Mouse (Mus musculus): Measurements from ENCODE around the gene Tsc22d4. TPM values are rescaled to one million over a fixed set of nuclear protein-coding genes. Genes with fewer than 3 reads are reported as not detected.

The Tsc22d4 gene
- polyA plus RNA-seq (2012; fragmentation: generic; extraction: Trizol) = 32.4 TPM
- long read RNA-seq, experiment 1, transcript Tsc22d4-202 (5 exons, 3,983 nt) = major isoform, 10 of 19 reads
- long read RNA-seq, experiment 1, partial matches to known transcripts = 7 of 19 reads
- long read RNA-seq, experiment 1, other reads (novel, unspliced or antisense) = 2 of 19 reads
- long read RNA-seq, experiment 2, transcript Tsc22d4-202 (5 exons, 3,983 nt) = major isoform, 123 of 129 reads
- long read RNA-seq, experiment 2, partial matches to known transcripts = 2 of 129 reads
- long read RNA-seq, experiment 2, other reads (novel, unspliced or antisense) = 1 of 129 reads

- Histone ChIP-seq H3K27me3 (ENCODE audit: control insufficient read depth, insufficient read depth, insufficient read length) (no peaks in the 10 kb centered on the region), H3K79me2 (ENCODE audit: control insufficient read depth, insufficient read depth) (peaks cover 37% of the 10 kb centered on the region), H3K36me3 (ENCODE audit: control insufficient read depth, insufficient read depth) (no peaks in the 10 kb centered on the region), H3K79me3 (ENCODE audit: low read depth) (peaks cover 15% of the 10 kb centered on the region), H3ac (ENCODE audit: control insufficient read depth, insufficient read length, low read depth) (peak within 1 kb of the TSS; percentile 61), H3K4me3 (ENCODE audit: insufficient read depth, poor library complexity, severe bottlenecking) (peak within 1 kb of the TSS; percentile 67)
- no peak for TF ChIP-seq FOSL1 (IDR thresholded peaks at IDR 0.05; ENCODE audit: insufficient read depth, low read length, poor library complexity, severe bottlenecking)
- TF ChIP-seq MYOD1 (IDR thresholded peaks at IDR 0.05; ENCODE audit: control insufficient read depth, insufficient read length, low read depth) = no peak
- no peak for TF ChIP-seq CTCF (IDR thresholded peaks at IDR 0.05; ENCODE audit: control insufficient read depth, insufficient read depth, insufficient read length)
- TF ChIP-seq USF1 (IDR thresholded peaks at IDR 0.05; ENCODE audit: low read depth) = peak; percentile 60
- TF ChIP-seq MAX (IDR thresholded peaks at IDR 0.05) = no peak
- TF ChIP-seq MYOG (IDR thresholded peaks at IDR 0.05; ENCODE audit: control insufficient read depth, extremely low read depth, insufficient read length) = no peak
Observed at GRCm38 (mm10) chr5:137745214-137746171, at the start of gene Tsc22d4. TSS of gene Tsc22d4 (plus strand) at chr5:137745730.

- Histone ChIP-seq H3K27me3 (ENCODE audit: control insufficient read depth, insufficient read depth, insufficient read length) (no peaks in the 10 kb centered on the region), H3K4me3 (ENCODE audit: insufficient read depth, poor library complexity, severe bottlenecking) (no peak overlapping the region), H3K79me3 (ENCODE audit: low read depth) (no peaks in the 10 kb centered on the region), H3K79me2 (ENCODE audit: control insufficient read depth, insufficient read depth) (no peaks in the 10 kb centered on the region), H3ac (ENCODE audit: control insufficient read depth, insufficient read length, low read depth) (no peak overlapping the region), H3K36me3 (ENCODE audit: control insufficient read depth, insufficient read depth) (no peaks in the 10 kb centered on the region)
- TF ChIP-seq MAX (IDR thresholded peaks at IDR 0.05) (no peak), MYOG (IDR thresholded peaks at IDR 0.05; ENCODE audit: control insufficient read depth, extremely low read depth, insufficient read length) (no peak), FOSL1 (IDR thresholded peaks at IDR 0.05; ENCODE audit: insufficient read depth, low read length, poor library complexity, severe bottlenecking) (no peak), USF1 (IDR thresholded peaks at IDR 0.05; ENCODE audit: low read depth) (no peak), CTCF (IDR thresholded peaks at IDR 0.05; ENCODE audit: control insufficient read depth, insufficient read depth, insufficient read length) (no peak), MYOD1 (IDR thresholded peaks at IDR 0.05; ENCODE audit: control insufficient read depth, insufficient read length, low read depth) (no peak), CEBPB (IDR thresholded peaks at IDR 0.05; ENCODE audit: low read depth) (no peak)
Observed at GRCm38 (mm10) chr5:137695930-137696329, 49.6 kb upstream of the Tsc22d4 start.

GRCm38 (mm10) chr5:137699080-137699479 lies 46.5 kb upstream of the Tsc22d4 start:
- Histone ChIP-seq H3ac (ENCODE audit: control insufficient read depth, insufficient read length, low read depth) (no peak overlapping the region), H3K79me2 (ENCODE audit: control insufficient read depth, insufficient read depth) (no peaks in the 10 kb centered on the region), H3K36me3 (ENCODE audit: control insufficient read depth, insufficient read depth) (no peaks in the 10 kb centered on the region), H3K4me3 (ENCODE audit: insufficient read depth, poor library complexity, severe bottlenecking) (no peak overlapping the region), H3K27me3 (ENCODE audit: control insufficient read depth, insufficient read depth, insufficient read length) (no peaks in the 10 kb centered on the region), H3K79me3 (ENCODE audit: low read depth) (no peaks in the 10 kb centered on the region)
- TF ChIP-seq USF1 (IDR thresholded peaks at IDR 0.05; ENCODE audit: low read depth) (no peak), FOSL1 (IDR thresholded peaks at IDR 0.05; ENCODE audit: insufficient read depth, low read length, poor library complexity, severe bottlenecking) (no peak), MYOD1 (IDR thresholded peaks at IDR 0.05; ENCODE audit: control insufficient read depth, insufficient read length, low read depth) (no peak), CEBPB (IDR thresholded peaks at IDR 0.05; ENCODE audit: low read depth) (no peak), CTCF (IDR thresholded peaks at IDR 0.05; ENCODE audit: control insufficient read depth, insufficient read depth, insufficient read length) (no peak), MYOG (IDR thresholded peaks at IDR 0.05; ENCODE audit: control insufficient read depth, extremely low read depth, insufficient read length) (no peak), MAX (IDR thresholded peaks at IDR 0.05) (no peak)

GRCm38 (mm10) chr5:137699850-137700249 lies 45.7 kb upstream of the Tsc22d4 start:
- no peaks in the 10 kb centered on the region for H3K79me2 ChIP-seq (ENCODE audit: control insufficient read depth, insufficient read depth)
- no peak overlapping the region for H3ac ChIP-seq (ENCODE audit: control insufficient read depth, insufficient read length, low read depth)
- TF ChIP-seq USF1 (IDR thresholded peaks at IDR 0.05; ENCODE audit: low read depth) (no peak), MYOG (IDR thresholded peaks at IDR 0.05; ENCODE audit: control insufficient read depth, extremely low read depth, insufficient read length) (no peak), CEBPB (IDR thresholded peaks at IDR 0.05; ENCODE audit: low read depth) (no peak), MAX (IDR thresholded peaks at IDR 0.05) (no peak), MYOD1 (IDR thresholded peaks at IDR 0.05; ENCODE audit: control insufficient read depth, insufficient read length, low read depth) (no peak), FOSL1 (IDR thresholded peaks at IDR 0.05; ENCODE audit: insufficient read depth, low read length, poor library complexity, severe bottlenecking) (no peak), CTCF (IDR thresholded peaks at IDR 0.05; ENCODE audit: control insufficient read depth, insufficient read depth, insufficient read length) (no peak)
- no peaks in the 10 kb centered on the region for H3K27me3 ChIP-seq (ENCODE audit: control insufficient read depth, insufficient read depth, insufficient read length)
- H3K4me3 ChIP-seq (ENCODE audit: insufficient read depth, poor library complexity, severe bottlenecking) = no peak overlapping the region
- H3K79me3 ChIP-seq (ENCODE audit: low read depth) = no peaks in the 10 kb centered on the region
- H3K36me3 ChIP-seq (ENCODE audit: control insufficient read depth, insufficient read depth) = no peaks in the 10 kb centered on the region

- H3K79me2 ChIP-seq (ENCODE audit: control insufficient read depth, insufficient read depth) = no peaks in the 10 kb centered on the region
- no peaks in the 10 kb centered on the region for H3K27me3 ChIP-seq (ENCODE audit: control insufficient read depth, insufficient read depth, insufficient read length)
- H3ac ChIP-seq (ENCODE audit: control insufficient read depth, insufficient read length, low read depth) = no peak overlapping the region
- no peaks in the 10 kb centered on the region for H3K36me3 ChIP-seq (ENCODE audit: control insufficient read depth, insufficient read depth)
- TF ChIP-seq USF1 (IDR thresholded peaks at IDR 0.05; ENCODE audit: low read depth) (no peak), MYOD1 (IDR thresholded peaks at IDR 0.05; ENCODE audit: control insufficient read depth, insufficient read length, low read depth) (no peak), FOSL1 (IDR thresholded peaks at IDR 0.05; ENCODE audit: insufficient read depth, low read length, poor library complexity, severe bottlenecking) (no peak), MAX (IDR thresholded peaks at IDR 0.05) (no peak), CEBPB (IDR thresholded peaks at IDR 0.05; ENCODE audit: low read depth) (no peak), CTCF (IDR thresholded peaks at IDR 0.05; ENCODE audit: control insufficient read depth, insufficient read depth, insufficient read length) (no peak), MYOG (IDR thresholded peaks at IDR 0.05; ENCODE audit: control insufficient read depth, extremely low read depth, insufficient read length) (no peak)
- no peaks in the 10 kb centered on the region for H3K79me3 ChIP-seq (ENCODE audit: low read depth)
- H3K4me3 ChIP-seq (ENCODE audit: insufficient read depth, poor library complexity, severe bottlenecking) = no peak overlapping the region
Observed at GRCm38 (mm10) chr5:137705242-137705641, 40.3 kb upstream of the Tsc22d4 start.

Measured in C2C12 (cell line).